Mouse (Mus musculus): ENCODE measurements around the gene Tmem169. TPM values are rescaled to one million over a fixed set of nuclear protein-coding genes. Genes with fewer than 3 reads are reported as not detected.
A peak's percentile ranks its signal among the peaks of the same experiment; 100 is the strongest.

Tmem169 gene
- polyA plus RNA-seq, 1 experiment from 2014 or later: 11.9 TPM

DNA sequence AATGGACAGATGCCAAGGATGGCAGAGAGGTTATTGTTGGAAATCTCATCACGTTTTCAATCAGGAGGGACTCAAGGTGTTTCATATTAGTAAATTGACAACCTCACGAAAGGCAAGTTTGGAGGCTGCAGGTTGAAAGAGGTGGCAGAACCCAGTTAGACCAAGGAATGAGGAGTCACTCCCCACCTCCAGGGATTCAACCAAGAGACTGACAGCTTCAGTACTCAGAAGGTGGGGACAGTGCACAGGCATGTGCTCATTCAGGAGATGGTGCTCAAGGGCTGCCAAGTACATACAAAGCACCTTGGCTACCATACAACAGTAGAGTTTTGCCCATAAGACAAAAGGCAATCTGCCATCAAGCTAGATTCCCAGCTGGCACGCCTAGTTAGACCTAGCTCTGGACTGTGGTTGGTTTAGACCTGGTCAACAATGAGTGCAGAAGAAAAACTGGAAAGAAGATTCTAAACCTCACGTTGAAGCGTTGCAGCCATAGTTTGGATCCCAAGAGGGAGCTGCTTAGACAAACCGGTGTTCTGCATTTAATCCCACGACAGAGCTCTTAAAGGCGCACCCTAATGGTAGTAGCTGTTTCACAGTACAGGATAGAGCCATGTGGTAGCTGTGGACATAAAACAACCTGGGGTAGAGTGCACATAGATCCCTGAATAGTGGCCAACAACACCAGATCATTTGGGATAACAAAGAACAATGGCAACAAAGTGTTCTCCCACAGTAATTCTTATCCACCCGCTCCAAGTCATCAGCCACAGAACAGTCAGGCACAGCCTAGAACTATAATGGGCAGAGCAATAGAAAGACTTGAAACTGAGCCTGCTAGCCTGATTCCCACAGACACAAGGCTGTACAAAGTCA is 27.6 kb upstream of the Tmem169 start:
- Histone ChIP-seq H3K9me3 (ENCODE audit: control insufficient read depth, low read length) (no peaks in the 10 kb centered on the region), H3K9ac (ENCODE audit: low read length) (no peak overlapping the region), H3K4me2 (ENCODE audit: low read depth, low read length, severe bottlenecking) (no peak overlapping the region), H3K36me3 (ENCODE audit: control insufficient read depth, insufficient read depth, low read length) (no peaks in the 10 kb centered on the region), H3K27me3 (ENCODE audit: control insufficient read depth, insufficient read depth, low read length) (no peaks in the 10 kb centered on the region), H3K27ac (ENCODE audit: low read depth, low read length) (no peak overlapping the region), H3K4me3 (ENCODE audit: low read depth, low read length) (no peak overlapping the region), H3K4me1 (replicated peaks; ENCODE audit: control insufficient read depth, insufficient read depth, low read length) (peaks cover 9% of the 10 kb centered on the region; the same call in 1 of the 2 replicates)
- ATAC-seq (replicated peaks; ENCODE audit: low FRiP score) (no peak), DNase-seq (ENCODE audit: low spot score) (peak; percentile 42)
- WGBS: 81% methylated on average over 9 of the region's 9 CpGs

DNA sequence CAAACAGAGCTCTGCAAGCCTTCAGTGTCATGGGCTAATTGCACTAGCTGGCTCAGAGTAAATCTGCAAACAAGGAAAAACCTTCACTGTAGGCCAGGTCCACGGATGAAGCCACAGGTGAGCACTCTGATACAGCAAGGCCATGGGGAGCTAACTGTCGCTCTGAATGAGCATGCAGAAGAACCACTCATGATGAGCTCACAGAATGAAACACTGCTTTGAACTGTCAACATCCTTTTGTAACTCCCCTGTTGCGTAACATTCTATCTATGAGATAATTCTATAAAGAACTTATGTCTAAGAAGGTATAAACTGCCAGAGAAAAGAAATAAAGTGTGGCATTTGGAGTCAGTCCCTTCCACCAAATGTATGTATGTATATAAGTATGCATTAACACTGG is 21.1 kb upstream of the Tmem169 start:
- no peak overlapping the region for H3K4me2 ChIP-seq (ENCODE audit: low read depth, low read length, severe bottlenecking)
- DNase-seq (ENCODE audit: low spot score) (no peak), ATAC-seq (replicated peaks; ENCODE audit: low FRiP score) (no peak)
- no peak overlapping the region for H3K4me3 ChIP-seq (ENCODE audit: low read depth, low read length)
- 89% methylated on average over 3 of the region's 3 CpGs for WGBS
- no peaks in the 10 kb centered on the region for H3K9me3 ChIP-seq (ENCODE audit: control insufficient read depth, low read length)
- no peak overlapping the region for H3K27ac ChIP-seq (ENCODE audit: low read depth, low read length)
- H3K9ac ChIP-seq (ENCODE audit: low read length): no peak overlapping the region
- peaks cover 6% of the 10 kb centered on the region; the same call in 1 of the 2 replicates for H3K4me1 ChIP-seq (replicated peaks; ENCODE audit: control insufficient read depth, insufficient read depth, low read length)
- H3K27me3 ChIP-seq (ENCODE audit: control insufficient read depth, insufficient read depth, low read length): no peaks in the 10 kb centered on the region
- H3K36me3 ChIP-seq (ENCODE audit: control insufficient read depth, insufficient read depth, low read length): no peaks in the 10 kb centered on the region

DNA sequence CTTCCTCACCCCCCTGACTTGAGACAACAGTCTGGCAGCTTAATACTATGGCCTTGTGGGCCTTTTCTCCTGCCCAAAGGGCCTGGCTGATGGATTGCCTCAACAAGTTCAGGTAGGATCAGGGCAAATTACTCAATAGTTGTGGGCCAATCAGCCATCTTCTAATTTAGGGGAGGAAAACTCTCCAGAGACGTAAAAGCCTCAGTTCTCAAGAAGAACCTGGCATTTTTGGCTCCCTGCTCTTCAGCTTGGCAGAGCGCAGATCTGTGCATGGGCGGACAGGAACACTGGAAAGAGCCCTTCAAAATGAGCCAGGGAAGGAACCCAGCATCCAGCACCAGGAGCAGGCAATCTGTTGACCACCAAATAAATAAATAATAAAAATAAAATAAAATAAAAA is 6.1 kb upstream of the Tmem169 start:
- Histone ChIP-seq H3K9me3 (ENCODE audit: control insufficient read depth, low read length) (no peaks in the 10 kb centered on the region), H3K27ac (ENCODE audit: low read depth, low read length) (no peak overlapping the region), H3K36me3 (ENCODE audit: control insufficient read depth, insufficient read depth, low read length) (no peaks in the 10 kb centered on the region), H3K4me2 (ENCODE audit: low read depth, low read length, severe bottlenecking) (no peak overlapping the region), H3K9ac (ENCODE audit: low read length) (no peak overlapping the region), H3K4me1 (replicated peaks; ENCODE audit: control insufficient read depth, insufficient read depth, low read length) (no peaks in the 10 kb centered on the region), H3K4me3 (ENCODE audit: low read depth, low read length) (no peak overlapping the region), H3K27me3 (ENCODE audit: control insufficient read depth, insufficient read depth, low read length) (no peaks in the 10 kb centered on the region)
- DNase-seq (ENCODE audit: low spot score): no peak
- WGBS: 85% methylated on average over 3 of the region's 3 CpGs
- ATAC-seq (replicated peaks; ENCODE audit: low FRiP score): no peak

DNA sequence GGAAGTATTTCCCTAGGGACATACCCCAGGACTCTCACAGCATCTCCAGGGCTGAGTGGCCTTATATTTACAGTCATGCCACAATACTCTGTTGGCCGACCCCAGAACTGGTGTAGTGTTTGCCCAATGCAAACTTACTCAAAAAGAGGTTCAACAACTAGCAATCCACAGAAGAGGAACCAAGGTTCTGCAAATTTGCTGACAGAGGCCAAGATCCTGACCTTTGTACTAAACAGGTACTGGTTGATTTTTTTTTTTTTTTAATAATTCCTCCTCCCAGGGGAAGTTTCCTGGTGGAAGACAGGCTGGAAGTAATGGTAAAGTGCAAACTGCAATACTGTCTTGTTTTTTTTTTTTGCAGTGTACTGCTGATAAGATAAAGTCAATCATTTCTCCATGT is 1.6 kb upstream of the Tmem169 start:
- 79% methylated on average over 1 of the region's 1 CpGs for WGBS
- Histone ChIP-seq H3K27ac (ENCODE audit: low read depth, low read length) (no peak overlapping the region), H3K36me3 (ENCODE audit: control insufficient read depth, insufficient read depth, low read length) (no peaks in the 10 kb centered on the region)

DNA sequence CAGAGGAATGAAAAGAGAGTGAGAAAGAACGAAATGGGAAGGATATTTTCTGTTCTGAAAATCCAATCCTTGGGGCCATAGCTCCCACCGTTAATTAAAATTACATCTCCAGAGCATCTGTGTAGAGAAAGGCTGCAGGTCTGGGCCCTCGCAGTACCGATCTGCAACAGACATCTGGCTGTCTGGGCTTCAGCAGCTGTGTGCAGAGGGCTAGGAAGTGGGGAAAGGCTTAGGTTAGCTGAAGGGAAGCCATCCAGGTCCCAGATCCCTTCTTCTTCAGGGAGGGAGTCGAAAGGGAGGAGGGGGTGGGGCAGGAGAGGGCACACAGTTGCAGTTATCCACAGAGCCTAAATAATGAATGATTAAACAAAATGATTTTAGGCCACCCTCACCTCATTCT is 370 bp downstream of the Tmem169 start:
- Histone ChIP-seq H3K4me3 (ENCODE audit: low read depth, low read length) (peak overlapping the region; percentile 50), H3K4me2 (ENCODE audit: low read depth, low read length, severe bottlenecking) (peak overlapping the region; percentile 83), H3K27ac (ENCODE audit: low read depth, low read length) (no peak overlapping the region), H3K4me1 (replicated peaks; ENCODE audit: control insufficient read depth, insufficient read depth, low read length) (peaks cover 4% of the 10 kb centered on the region; the same call in 1 of the 2 replicates), H3K36me3 (ENCODE audit: control insufficient read depth, insufficient read depth, low read length) (no peaks in the 10 kb centered on the region), H3K9me3 (ENCODE audit: control insufficient read depth, low read length) (no peaks in the 10 kb centered on the region), H3K9ac (ENCODE audit: low read length) (peak overlapping the region; percentile 55), H3K27me3 (ENCODE audit: control insufficient read depth, insufficient read depth, low read length) (no peaks in the 10 kb centered on the region)
- 5% methylated on average over 5 of the region's 5 CpGs for WGBS
- no peak for DNase-seq (ENCODE audit: low spot score)
- peak; percentile 49 for ATAC-seq (replicated peaks; ENCODE audit: low FRiP score)

More for the DNA sequence above, 1.6 kb upstream of the Tmem169 start:
- Histone ChIP-seq H3K27me3 (ENCODE audit: control insufficient read depth, insufficient read depth, low read length) (no peaks in the 10 kb centered on the region), H3K4me2 (ENCODE audit: low read depth, low read length, severe bottlenecking) (no peak overlapping the region), H3K9ac (ENCODE audit: low read length) (no peak overlapping the region), H3K9me3 (ENCODE audit: control insufficient read depth, low read length) (no peaks in the 10 kb centered on the region), H3K4me3 (ENCODE audit: low read depth, low read length) (no peak overlapping the region), H3K4me1 (replicated peaks; ENCODE audit: control insufficient read depth, insufficient read depth, low read length) (peaks cover 4% of the 10 kb centered on the region; the same call in 1 of the 2 replicates)
- DNase-seq (ENCODE audit: low spot score) (no peak), ATAC-seq (replicated peaks; ENCODE audit: low FRiP score) (no peak)

DNA sequence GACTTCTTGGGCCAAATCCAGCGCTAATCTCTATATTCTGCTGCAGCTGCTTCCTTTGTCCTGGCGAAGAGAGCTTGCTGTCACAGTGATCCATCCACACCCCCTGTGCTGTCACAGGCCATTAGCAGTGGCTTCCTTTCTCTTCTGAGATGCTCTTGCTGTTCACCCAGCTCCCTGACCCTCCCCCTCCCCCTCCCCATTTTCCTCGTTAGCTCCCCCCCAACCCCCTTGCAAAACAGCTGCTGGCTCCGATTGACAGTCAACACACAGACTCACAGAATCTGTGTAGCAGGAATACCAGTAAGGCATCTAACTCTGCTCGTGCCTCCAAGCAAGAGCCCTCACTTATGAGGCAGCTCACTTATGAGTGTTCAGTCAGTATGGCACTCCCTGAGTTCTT is 2.7 kb downstream of the Tmem169 start:
- DNase-seq (ENCODE audit: low spot score) (peak; percentile 63), ATAC-seq (replicated peaks; ENCODE audit: low FRiP score) (peak; percentile 37)
- Histone ChIP-seq H3K9ac (ENCODE audit: low read length) (peak overlapping the region; percentile 16; the same call in 1 of the 2 replicates), H3K4me2 (ENCODE audit: low read depth, low read length, severe bottlenecking) (0 out of 2 replicates have a peak overlapping the region, but pooled peaks have one; percentile 9), H3K9me3 (ENCODE audit: control insufficient read depth, low read length) (no peaks in the 10 kb centered on the region), H3K36me3 (ENCODE audit: control insufficient read depth, insufficient read depth, low read length) (no peaks in the 10 kb centered on the region), H3K27me3 (ENCODE audit: control insufficient read depth, insufficient read depth, low read length) (no peaks in the 10 kb centered on the region), H3K27ac (ENCODE audit: low read depth, low read length) (peak overlapping the region; percentile 77), H3K4me3 (ENCODE audit: low read depth, low read length) (no peak overlapping the region), H3K4me1 (replicated peaks; ENCODE audit: control insufficient read depth, insufficient read depth, low read length) (peaks cover 4% of the 10 kb centered on the region; the same call in 1 of the 2 replicates)
- WGBS: 20% methylated on average over 5 of the region's 5 CpGs

DNA sequence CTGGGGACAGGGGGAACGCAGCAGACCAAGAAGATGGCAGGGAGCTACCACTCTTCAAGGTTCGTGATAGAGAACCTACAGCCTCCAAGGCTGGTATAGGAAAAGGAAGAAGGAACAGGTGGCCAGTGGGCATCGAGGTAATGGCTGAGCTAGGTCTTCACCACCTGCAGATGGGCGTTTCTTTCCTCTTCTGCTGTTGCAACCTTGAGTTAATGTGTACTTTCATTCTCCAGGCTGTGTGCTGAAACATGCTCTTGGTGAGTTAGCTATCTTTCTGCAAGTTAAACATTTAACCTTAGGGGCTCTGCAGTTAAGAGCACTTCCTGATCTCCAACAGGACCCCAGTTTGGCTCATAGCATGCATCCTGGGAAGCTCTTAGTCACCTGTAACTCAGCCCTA is 3.7 kb downstream of the Tmem169 start:
- Histone ChIP-seq H3K4me2 (ENCODE audit: low read depth, low read length, severe bottlenecking) (no peak overlapping the region), H3K27ac (ENCODE audit: low read depth, low read length) (no peak overlapping the region), H3K9me3 (ENCODE audit: control insufficient read depth, low read length) (no peaks in the 10 kb centered on the region), H3K4me1 (replicated peaks; ENCODE audit: control insufficient read depth, insufficient read depth, low read length) (peaks cover 4% of the 10 kb centered on the region; the same call in 1 of the 2 replicates), H3K9ac (ENCODE audit: low read length) (no peak overlapping the region), H3K4me3 (ENCODE audit: low read depth, low read length) (no peak overlapping the region), H3K27me3 (ENCODE audit: control insufficient read depth, insufficient read depth, low read length) (no peaks in the 10 kb centered on the region), H3K36me3 (ENCODE audit: control insufficient read depth, insufficient read depth, low read length) (no peaks in the 10 kb centered on the region)
- 91% methylated on average over 4 of the region's 4 CpGs for WGBS
- ATAC-seq (replicated peaks; ENCODE audit: low FRiP score): no peak
- no peak for DNase-seq (ENCODE audit: low spot score)

DNA sequence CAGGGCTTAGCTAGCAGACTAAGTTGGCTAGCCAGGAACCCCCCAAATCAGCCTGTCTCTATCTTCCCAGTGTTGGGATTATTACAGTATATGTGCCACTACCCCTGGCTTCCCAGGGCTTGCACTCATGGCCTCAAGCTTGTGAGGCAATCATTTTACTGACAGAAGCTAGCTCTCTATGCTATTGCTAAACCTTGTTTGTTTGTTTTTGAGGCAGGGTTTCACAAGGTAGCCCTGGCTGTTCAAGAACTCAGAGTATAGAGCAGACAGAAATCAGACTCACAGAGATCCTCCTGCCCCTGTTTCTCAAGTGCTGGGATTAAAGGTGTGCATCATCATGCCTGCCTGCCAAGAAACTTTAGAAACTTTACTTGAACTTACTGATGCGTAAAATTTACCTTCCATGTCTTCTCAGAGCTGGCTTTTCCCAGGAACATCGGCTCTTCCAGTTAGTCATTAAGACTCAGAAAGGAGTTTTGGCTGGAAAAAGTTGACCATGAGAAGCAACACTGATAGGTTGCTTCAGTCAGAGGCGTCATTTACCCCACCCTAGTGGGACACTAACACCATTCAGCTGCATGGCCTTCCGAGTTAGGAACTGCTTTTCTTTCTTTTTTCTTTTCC is 4.5 kb downstream of the Tmem169 start:
- Histone ChIP-seq H3K4me3 (ENCODE audit: low read depth, low read length) (no peak overlapping the region), H3K27me3 (ENCODE audit: control insufficient read depth, insufficient read depth, low read length) (no peaks in the 10 kb centered on the region), H3K9me3 (ENCODE audit: control insufficient read depth, low read length) (no peaks in the 10 kb centered on the region), H3K9ac (ENCODE audit: low read length) (no peak overlapping the region), H3K4me2 (ENCODE audit: low read depth, low read length, severe bottlenecking) (no peak overlapping the region), H3K27ac (ENCODE audit: low read depth, low read length) (no peak overlapping the region), H3K4me1 (replicated peaks; ENCODE audit: control insufficient read depth, insufficient read depth, low read length) (peaks cover 4% of the 10 kb centered on the region; the same call in 1 of the 2 replicates), H3K36me3 (ENCODE audit: control insufficient read depth, insufficient read depth, low read length) (no peaks in the 10 kb centered on the region)
- 87% methylated on average over 4 of the region's 4 CpGs for WGBS
- ATAC-seq (replicated peaks; ENCODE audit: low FRiP score) (no peak), DNase-seq (ENCODE audit: low spot score) (no peak)

Measured in forebrain, embryonic 11.5 days (tissue).